Mouse (Mus musculus) embryonic fibroblast, embryonic 13.5 days (primary cell): ENCODE data around the gene Zdhhc19.

ENCODE experiments used
- CTCF ChIP-seq: IDR thresholded peaks from 2 replicates; pipeline ENCODE4 v1.5.1; 2011; ENCODE audit warnings: mild to moderate bottlenecking, control low read depth, low read length, moderate library complexity, borderline replicate concordance; ENCODE audit not compliant: insufficient read depth
- POLR2A ChIP-seq: IDR thresholded peaks from 2 replicates; pipeline ENCODE4 v1.6.1; 2011; ENCODE audit warnings: low read depth, mild to moderate bottlenecking, control low read depth, low read length, moderate library complexity

DNA sequence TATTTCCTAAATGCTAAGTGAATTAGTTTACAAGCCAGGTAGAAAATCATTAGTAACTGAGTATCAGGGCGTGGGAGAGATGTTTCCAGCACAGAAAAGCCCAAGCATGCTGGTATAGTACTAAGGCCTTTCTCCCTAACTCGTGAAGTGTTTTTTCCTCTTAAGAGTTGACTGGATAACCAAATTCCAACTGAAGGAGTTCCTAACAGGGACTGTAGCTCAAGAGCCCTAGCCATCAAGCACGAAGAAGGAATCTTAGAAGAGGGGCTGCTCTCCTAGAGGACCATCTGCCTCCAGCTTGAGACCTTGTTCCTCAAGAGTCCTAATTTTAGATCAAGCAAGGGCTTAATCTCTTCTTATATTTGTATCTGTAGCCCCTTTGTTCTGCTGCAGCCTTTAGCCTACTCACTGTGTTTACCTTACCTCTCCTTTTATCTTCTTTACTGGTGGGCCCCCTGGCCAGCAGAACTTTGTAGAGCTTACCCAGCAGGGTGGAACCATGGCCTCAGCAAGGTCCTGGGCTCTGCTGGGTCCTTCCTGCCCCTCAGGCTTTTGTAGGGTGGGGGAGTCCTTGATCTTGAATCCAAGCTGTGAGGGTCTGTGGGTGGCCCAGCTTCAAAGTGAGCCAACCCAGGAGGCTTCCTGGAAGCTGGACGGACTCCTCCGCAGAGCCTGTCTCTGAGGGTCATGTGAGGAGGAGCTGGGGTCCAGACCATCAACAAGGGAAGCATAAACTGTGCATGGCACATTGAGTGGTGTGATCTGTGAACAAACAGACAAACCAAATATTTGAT, 42.0 kb downstream of the Zdhhc19 start:
- TF ChIP-seq POLR2A: no peak
- TF ChIP-seq CTCF: no peak
